Mouse (Mus musculus): ENCODE measurements around the gene Astl.

Astl gene

DNA sequence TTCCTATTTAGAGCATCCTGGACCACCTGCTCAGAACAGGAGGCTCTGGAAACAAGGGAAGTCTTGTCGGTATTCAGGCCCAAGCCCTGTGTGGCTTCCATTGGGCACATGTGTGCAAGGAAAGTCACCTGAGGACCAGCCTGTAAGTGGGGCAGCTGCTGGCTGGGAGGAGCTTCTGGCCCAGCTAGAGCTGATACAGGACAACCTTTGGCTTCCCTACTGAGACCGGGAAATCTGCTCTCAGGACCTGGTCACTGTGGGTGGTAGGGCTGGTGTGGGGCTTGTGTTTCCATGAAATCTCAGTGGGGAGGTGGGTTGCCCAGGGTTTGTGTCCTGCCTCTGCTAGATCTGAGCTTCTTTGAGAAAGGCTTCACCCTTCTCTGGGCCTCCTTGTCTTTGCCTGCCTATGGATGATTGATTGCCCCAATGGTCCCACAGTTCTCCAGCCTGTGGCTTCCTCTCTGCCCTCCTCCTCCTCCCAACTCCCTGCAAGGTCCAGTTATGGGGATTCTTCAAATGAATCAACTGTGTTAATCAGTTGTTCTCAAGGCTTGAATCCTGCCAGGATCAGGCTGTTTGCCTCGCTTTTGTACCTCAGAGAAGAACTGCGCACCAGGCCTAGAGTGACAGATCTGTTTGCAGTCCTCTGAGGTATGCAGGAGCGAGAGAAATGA lies 31.4 kb downstream of the Astl start:
- DNase-seq: no peak

DNA sequence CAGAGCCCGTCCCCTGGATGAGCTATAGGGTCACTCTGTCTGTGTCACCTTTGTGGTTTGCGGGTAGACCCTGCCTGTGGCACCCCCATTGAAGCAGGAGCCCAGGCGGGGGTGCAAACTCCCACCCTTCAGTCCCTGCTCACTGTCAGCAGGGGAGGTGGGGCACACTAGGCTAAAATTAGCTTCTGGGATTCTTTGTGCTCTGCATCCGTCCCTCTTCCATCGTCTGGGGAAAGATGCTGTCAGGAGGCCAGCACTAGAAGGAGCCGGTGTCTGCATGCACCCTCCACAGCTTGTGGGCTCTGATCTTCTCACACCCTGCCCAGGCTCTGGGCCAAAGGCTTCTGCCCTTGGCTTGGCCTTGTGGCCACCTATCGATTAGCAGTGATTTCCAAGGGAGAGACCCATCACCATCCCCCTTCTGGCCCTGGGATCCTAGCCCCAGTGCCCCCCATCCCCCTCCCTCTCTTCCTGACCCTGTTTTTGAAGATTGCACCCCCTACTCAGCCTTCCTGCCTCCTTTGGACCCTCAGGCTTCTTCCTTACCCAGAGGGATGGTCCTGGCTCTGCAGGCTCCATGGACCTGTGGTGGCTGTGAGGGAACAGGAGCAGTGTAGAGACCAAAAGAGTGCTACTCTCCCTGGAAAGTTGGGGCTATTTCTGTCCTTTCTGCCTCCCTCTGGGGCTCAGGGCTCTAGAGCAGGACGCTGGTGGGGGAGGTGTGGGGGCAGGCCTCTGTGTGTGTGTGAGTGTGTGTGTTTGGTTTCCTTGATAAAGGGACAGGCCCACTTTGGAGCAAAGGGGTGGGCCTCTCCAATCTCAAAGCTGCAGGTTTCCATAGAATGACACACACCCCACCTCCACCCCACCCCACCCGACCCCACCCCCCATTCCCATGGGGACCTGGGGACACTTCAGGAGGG lies 32.4 kb downstream of the Astl start:
- no peak for DNase-seq

DNA sequence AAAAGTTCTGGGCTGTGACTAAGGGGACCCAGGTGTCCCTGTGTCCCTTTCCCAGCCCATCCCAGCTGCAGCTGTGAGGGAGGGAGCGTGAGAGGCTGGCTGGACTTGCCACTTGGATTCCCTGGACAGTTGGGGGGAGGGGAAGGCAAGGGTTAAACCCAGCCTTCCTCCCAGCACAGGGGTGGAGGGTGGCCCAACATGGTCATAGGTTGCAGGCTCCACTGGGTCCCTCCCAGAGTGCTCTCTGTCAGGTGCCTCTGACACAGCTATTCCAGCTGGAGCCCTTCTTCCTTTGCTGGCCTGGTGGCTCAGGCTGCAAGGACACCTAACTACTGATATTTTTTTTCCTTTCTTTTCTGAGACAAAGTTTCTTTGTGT lies 33.0 kb downstream of the Astl start:
- no peak for DNase-seq

DNA sequence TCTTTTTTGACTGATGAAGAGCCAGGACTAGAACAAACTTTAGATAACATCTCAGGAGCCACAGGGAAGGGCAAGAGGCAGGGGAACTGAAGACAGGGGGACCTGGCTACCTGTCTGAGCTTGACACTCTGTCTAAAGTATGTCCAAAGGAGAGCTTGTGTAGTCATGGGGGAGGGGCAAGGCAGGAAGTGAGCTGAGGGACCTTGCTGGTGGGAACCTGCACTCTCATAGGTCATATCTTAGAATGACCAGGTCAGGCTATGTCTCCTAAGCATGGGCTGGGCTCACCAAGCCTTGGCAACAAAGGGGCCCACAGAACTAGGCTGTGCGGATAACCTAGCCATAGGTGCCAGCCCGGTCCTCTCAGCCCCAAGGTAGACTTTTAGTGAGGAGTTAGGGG lies 33.6 kb downstream of the Astl start:
- DNase-seq: no peak

DNA sequence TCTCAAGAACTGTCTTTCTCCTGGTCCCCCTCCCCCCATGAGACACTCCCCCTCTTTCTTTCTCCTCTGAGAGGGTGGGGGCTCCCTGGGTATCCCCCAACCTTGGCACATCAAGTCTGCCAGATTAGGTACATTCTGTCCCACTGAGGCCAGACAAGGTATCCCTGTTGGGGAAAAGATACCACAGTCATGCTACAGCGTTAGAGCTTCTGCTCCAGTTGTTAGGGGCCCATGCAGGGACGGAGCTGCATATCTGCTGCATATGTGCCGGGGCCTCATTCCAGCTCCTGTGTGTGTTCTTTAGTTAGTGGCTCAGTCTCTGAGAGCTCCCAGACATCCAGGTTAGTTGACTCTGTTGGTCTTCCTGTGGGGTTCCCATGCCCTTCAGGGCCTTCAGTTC lies 35.7 kb downstream of the Astl start:
- DNase-seq: no peak

DNA sequence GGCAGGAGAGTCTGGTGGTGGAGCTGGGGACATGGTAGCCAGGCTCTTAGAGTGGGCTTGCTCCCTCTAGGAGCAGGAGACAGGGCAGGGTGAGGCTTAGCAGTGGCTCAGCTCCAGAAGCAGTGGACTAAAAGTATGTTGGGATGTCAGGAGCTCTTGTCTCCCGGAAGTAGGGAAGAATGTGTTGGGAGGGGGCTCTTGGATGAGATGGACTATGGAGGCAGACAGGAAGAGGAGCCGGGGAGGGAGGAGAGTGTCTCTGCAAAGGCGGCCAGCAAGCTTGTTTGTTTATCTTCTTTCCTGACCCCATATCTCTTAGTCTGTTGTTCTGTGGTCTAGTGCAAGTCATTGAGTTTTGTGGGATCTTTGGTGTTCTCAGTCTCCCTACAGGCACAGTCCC lies 36.6 kb downstream of the Astl start:
- DNase-seq: no peak

DNA sequence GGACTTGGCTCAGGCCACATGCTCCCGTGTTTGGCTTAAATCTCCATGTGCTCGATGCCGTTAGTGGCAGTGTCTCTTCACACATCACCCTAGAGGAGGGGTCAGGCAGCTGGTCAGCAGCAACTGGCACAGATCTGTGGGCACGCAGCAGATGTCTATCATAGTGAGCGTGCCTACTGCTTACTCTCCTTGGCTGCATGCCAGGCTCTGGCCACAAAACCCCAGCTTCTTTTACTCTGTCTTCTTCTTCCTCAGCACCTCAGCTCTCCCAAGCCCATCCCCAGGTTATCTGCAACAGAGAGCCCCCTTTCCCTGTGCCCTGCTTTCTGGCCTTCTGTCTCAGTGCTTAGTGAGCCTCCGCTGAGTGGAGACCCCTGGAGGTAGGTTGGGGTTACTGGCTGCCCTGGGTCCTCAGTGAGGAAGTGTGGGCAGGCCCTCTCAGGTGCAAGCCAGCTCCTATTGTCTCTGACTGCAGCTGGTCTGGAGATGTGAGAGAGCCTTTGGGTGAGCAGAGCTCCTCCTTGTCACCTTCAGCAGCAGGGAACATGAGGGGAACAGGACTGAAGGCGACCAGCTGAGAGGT lies 37.4 kb downstream of the Astl start:
- no peak for DNase-seq

DNA sequence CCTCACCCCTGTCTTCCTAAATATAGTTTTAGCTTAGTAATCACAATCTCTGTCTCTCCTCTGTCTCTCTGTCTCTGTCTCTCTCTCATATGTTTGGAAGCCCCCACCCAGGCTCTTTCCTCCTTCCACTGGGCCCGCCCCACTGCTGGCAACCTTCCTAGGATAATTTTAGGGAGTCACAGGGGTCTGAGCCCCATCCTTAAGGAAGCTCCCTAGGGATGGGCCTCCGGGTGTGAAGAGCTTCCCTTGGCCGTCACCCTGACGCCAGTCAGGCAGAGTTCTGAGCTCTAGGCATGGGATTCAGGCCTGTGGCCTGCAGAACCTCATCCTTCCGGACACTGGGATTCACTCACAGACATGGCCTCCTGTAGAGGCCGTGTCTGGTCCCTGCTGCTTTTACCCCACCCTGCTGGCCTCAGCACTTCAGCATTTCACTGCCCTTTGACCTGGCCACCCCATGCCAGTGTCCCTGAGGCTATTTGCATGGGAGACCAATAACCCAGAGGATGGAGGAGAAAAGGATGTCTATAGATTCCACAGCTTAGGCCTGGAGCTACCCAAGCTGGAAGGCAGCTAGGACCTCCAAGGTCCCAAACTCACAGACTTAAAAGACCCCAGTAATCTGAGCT lies 38.1 kb downstream of the Astl start:
- no peak for DNase-seq

DNA sequence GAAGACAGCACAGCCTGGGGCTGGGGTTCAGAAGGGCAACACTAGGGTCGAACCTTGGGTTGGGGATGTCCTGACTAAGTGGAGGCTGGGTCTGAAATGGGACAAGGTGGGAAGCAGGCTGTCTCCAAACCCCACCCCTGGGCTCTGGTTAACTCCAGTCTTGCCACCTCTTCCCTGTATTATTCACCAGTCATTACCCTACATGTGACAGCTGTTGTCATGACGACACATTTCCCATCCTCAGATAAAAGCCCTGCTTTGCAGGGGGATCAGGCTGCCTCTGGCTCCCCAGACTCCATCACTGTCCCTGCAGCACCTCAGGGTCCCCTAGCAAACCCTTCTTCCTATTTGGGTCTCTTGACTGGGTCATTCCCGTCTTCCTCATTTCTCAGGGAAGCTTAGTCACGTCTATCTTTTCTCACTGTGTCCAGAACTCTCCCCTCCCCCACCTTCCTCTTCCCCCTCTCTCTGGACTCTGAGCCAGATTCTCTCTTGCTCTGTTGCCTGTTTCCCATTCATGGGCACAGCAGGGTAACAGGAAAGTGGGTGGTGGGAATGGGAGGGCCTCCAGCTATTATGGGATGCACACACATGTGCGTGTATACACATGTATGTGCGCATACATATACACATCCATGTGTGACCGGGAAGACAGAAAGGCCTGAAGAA lies 39.6 kb downstream of the Astl start:
- no peak for DNase-seq

DNA sequence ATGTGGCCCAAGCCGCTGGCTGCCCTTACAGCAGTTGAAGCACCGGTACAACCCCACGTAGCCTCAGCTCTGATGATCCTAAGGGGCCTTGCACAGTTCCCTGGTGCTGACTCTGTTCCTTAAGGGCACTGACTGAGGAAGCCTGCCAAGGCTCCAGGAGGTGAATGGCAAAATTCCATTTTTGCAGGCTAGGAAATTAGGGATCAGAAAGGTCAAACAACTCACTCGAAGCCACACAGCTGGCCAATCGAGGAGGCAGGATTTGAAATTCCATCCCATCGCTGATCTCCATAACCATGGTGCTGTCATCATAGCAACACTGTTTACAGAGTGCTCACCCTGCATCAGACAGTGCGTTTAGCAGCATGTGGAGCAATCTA lies 40.2 kb downstream of the Astl start:
- no peak for DNase-seq

DNA sequence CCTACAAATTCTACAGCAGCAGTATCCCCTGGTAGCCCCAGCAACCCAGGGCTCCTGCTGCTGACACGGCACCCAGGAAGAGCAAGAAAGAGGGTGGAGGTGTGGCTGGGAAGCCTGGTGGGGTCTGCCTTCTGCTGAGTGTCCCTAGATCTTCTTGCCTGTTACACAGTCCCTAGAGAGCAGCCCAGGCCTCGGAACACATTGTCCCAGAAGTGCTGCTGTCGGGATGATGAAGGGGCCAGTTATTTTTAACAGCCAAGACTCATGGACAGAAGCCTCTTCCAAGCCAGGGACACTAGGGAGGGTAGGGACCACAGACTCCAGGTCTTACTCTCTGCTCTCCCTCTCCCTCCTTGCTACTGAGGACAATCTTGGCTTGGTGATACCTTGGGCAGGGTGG lies 40.8 kb downstream of the Astl start:
- DNase-seq: no peak

DNA sequence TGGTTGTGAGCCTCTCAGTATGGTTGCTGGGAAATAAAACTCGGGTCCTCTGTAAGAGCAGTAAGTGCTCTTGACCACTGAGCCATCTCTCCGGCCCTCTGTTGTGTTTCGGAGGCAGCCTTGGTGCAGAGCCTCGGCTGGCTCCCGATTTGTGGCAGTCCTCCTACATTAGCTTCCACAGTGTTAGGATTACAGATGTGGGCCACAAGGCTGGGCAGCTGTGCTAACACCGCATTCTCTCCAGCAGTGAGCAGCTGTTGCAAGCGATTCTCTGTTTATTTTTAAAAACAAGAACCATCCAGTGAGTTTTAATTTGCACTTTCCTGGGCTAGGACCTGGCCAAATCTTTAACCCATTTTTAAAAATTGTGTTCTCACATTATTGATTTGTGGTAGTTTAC lies 45.4 kb downstream of the Astl start:
- DNase-seq: no peak

DNA sequence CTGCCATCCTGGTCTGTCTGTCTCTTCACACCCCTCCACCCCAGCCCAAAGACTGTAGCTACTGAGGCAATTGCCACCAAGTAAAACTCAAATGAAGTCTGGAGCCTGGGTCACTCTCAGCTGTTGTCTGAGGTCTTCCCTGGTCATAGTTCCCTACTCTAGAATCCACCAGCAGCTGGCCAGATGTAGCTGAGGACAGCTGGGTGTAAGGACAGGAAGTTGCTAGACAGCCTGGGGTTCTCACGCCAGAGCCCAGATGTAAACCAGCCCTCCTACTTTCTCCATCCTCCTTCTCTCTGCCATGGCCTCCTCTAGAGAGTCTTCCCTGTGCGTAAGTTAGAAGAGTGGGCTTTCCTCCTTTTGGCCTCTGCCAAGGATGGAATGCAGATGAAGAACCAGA lies 49.1 kb downstream of the Astl start:
- DNase-seq: no peak

DNA sequence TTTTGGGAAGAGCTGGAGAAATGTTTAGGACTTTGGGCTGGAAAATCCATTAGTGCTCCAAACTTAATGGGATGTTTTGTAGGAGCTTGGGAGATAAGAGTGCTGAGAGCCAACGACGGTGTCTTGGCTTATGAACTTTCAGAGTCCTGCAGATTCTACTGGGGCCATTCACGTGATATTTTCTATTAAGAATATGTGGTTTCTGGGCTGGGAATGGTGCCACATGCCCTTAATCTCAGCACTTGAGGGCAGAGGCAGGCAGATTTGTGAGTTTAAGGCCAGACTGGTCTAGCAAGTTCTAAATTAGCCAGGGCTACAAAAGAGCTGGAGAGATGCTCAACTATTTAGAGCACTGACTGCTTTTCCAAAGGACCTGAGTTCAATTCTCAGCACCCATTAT lies 51.9 kb downstream of the Astl start:
- no peak for DNase-seq

DNA sequence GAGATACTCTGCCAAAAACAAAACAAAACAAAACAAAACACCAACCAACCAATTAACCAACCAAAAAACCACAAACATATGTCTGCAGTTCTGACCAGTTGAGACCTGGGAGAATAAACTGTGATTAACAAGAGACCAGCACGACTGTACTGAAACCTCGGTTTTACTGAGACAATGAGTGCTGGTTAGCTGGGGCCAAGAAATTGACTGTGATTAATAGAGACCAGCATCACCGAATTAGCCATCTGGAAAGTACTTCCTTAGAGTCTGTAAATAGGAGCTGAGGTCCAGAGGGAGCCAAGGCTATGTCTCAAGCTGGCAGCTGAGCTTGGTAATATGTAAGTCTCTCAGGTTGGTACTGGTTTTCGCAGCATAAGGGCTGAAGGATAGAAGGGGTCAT lies 52.4 kb downstream of the Astl start:
- no peak for DNase-seq

DNA sequence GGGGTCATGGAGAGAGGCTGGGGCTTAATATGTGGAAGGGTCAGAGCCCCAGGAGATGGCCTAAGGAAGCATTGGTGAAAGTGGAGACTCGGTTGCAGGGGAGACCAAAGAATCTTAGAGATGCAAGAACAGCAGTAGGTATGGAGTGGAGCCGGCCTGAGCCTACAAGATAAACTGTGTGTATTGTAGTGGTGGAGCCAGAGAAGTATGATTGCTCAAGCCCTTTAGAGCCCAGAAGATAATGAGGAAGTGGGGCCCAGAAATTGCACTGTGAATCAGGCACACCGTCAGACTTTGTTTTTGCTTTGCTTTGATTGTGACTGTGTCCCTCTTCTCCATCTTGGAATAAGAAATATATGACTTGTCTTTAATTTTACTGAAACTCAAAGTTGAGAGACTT lies 52.9 kb downstream of the Astl start:
- DNase-seq: no peak

DNA sequence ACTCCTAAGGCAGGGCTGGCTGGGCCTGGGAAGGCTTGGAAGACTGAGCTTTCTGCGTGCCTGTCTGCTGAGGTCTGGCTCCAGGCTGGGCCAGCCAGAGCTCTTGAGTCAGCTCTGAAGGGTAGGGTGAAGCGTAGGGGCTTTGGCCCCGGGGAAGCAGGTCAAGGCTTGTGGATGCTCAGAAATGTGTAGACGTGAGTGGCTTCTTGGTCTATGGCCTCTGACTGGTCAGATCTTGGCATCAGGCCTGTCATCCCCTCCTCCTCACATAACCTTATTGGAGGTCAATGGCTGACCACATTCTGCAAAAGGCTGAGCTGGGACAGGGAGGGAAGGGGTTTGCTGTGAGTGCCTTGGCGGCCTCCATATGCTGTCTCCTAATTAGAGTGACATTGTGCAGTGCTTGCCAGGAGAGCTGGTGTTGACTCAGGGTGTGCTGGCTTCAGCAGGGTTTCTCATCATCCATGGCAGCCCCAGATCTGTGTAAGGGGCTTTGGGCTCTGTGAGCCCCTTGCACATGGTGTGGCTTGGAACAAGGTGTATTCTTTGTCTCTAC lies 56.2 kb downstream of the Astl start:
- no peak for DNase-seq

DNA sequence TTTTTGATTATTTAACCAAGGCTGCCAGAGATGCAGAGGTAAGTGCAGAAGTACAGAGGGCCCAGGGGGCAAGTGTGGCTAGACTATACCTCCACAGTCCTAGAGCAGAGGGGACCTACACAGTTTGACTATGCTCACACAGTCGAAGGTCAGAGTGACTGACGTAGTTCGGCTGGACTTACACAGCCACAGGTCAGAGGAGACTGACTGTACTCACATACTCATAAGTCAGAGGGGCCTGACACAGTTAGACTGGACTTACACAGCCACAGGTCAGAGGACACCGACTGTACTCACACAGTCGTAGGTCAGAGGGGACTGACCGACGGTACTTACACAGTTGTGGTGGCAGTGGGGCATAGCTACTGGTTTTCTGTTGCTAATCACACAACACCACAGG lies 60.3 kb downstream of the Astl start:
- DNase-seq: no peak

All from cerebellum, postnatal 36 days (tissue).